Mouse (Mus musculus) ES-E14 (cell line): ENCODE data around the gene Myo1b. TPM values are rescaled to one million over a fixed set of nuclear protein-coding genes. Genes with fewer than 3 reads are reported as not detected.

Source experiments
- DNase-seq: peaks from one replicate; pipeline ENCODE4 v3.0.0-alpha.2; 2013; ENCODE audit warnings: low read depth, low spot score
- H3K27ac ChIP-seq: 2 replicates; pipeline ENCODE4 v1.5.1; 2012; ENCODE audit warnings: low read depth, mild to moderate bottlenecking, low read length, moderate library complexity, mixed read lengths; ENCODE audit not compliant: poor library complexity, insufficient read depth, severe bottlenecking
- H3K36me3 ChIP-seq: 2 replicates; pipeline ENCODE4 v1.6.1; 2012; ENCODE audit warnings: mild to moderate bottlenecking, low read length, moderate library complexity, mixed read lengths; ENCODE audit not compliant: control insufficient read depth, poor library complexity, insufficient read depth, severe bottlenecking
- H3K4me1 ChIP-seq, 2 experiments: fragments of 150-350 bp in 1 of 2; sonication (generic) in 1 of 2; 2 replicates each; pipeline ENCODE4 v1.6.1; 2012; ENCODE audit warnings: low read length in 2 of 2, mild to moderate bottlenecking in 1 of 2, mixed read lengths in 1 of 2; ENCODE audit not compliant: control insufficient read depth in 2 of 2, insufficient read depth in 2 of 2, poor library complexity in 1 of 2
- H3K4me3 ChIP-seq, 2 experiments: fragments of 150-350 bp in 1 of 2; sonication (generic) in 1 of 2; 2 replicates each; pipeline ENCODE4 v1.5.1; 2012; ENCODE audit warnings: low read length in 2 of 2, low read depth in 1 of 2, mild to moderate bottlenecking in 1 of 2, mixed read lengths in 1 of 2; ENCODE audit not compliant: insufficient read depth in 1 of 2, poor library complexity in 1 of 2, severe bottlenecking in 1 of 2
- H3K9ac ChIP-seq: 2 replicates; pipeline ENCODE4 v1.6.1; 2012; ENCODE audit warnings: low read depth, mild to moderate bottlenecking, low read length, mixed read lengths; ENCODE audit not compliant: poor library complexity, insufficient read depth, severe bottlenecking
- H3K9me3 ChIP-seq: fragments of 150-350 bp; sonication (generic); 2 replicates; pipeline ENCODE4 v1.6.1; 2012; ENCODE audit warnings: low read depth, mild to moderate bottlenecking, low read length; ENCODE audit not compliant: control insufficient read depth, insufficient read depth
- CHD2 ChIP-seq: IDR thresholded peaks from 2 replicates; pipeline ENCODE4 v1.6.1; 2014; ENCODE audit warnings: mild to moderate bottlenecking, low read depth, low read length, inconsistent platforms
- HCFC1 ChIP-seq: IDR thresholded peaks from 2 replicates; pipeline ENCODE4 v1.6.1; 2012; ENCODE audit warnings: low read length, inconsistent platforms, borderline replicate concordance; ENCODE audit not compliant: insufficient read depth
- MAFK ChIP-seq: IDR thresholded peaks from 2 replicates; pipeline ENCODE4 v1.6.1; 2014; ENCODE audit warnings: mild to moderate bottlenecking, low read depth, low read length, inconsistent platforms; ENCODE audit not compliant: insufficient read depth
- ZC3H11A ChIP-seq: IDR thresholded peaks from 2 replicates; pipeline ENCODE4 v1.6.1; 2012; ENCODE audit warnings: low read depth, mild to moderate bottlenecking, inconsistent platforms, low read length, borderline replicate concordance
- ZNF384 ChIP-seq: IDR thresholded peaks from 2 replicates; pipeline ENCODE4 v1.6.1; 2012; ENCODE audit warnings: low read depth, low read length, inconsistent platforms
- in situ Hi-C, 2 experiments: fragments of 600-800 bp; cut with MboI; formaldehyde crosslinking; loops; one replicate each; pipeline ENCODE4 v1.15.1; 2025; ENCODE audit warnings: low sequenced_read_pairs in 2 of 2, inconsistent platforms in 1 of 2; ENCODE audit not compliant: unreplicated experiment in 2 of 2
- total RNA-seq: library from RNA; depleted of rRNA; stranded (reverse); fragments of 300-350 nt; gene quantifications from 2 replicates; pipeline ENCODE4 v1.2.3, GENCODE M21; 2012

Gene Myo1b
- total RNA-seq, 1 experiment: 26.0 TPM

DNA sequence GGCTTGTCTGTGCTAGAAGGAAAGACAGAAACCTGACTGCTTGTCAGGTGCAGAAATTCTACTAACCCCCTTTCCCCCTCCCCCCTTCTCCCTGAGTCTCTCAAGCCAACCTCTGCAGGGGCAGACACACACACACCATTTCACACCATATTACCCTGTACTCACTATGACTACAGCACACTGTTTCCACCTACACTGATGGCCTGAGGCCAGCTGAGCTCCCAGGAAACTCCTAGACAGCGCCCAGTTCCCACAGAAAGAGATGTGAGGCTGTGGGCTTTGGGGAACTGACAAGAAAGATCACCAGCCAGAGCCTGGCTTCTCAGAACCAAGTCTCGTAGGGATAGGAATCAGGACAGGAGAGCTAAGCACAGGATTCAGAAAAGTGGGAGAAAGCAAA lies 6.7 kb downstream of the Myo1b start:
- in situ Hi-C loops: no loop called here

DNA sequence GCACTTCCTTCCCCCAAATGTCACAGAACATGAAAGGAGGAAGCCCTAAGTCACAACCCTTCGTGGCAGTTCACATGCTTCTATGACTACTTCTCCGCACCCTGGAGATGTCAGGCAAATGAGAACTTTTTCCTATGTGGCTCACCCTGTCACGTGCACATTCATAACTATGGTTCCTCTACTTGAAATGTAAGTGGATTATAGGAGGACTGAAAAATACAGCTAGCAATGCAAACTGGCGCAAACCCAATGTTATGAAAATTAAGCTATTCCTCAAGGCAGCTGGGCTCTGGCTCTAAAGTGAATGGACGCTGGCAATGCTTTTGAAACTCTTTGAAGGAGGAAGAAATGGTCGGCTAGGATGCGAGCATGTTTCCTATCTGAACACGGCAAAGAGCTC lies 8.1 kb downstream of the Myo1b start:
- H3K36me3 ChIP-seq: no peaks in the 10 kb centered on the region; the same call in 1 of the 2 replicates
- TF ChIP-seq CHD2 (no peak), MAFK (no peak), HCFC1 (no peak), ZC3H11A (no peak), ZNF384 (no peak)
- no peak overlapping the region for H3K4me3 ChIP-seq
- H3K27ac ChIP-seq: no peak overlapping the region
- H3K4me1 ChIP-seq: peaks cover 10 to 27% of the 10 kb centered on the region in 2 experiments
- no peak overlapping the region for H3K9ac ChIP-seq
- no peaks in the 10 kb centered on the region for H3K9me3 ChIP-seq
- no peak for DNase-seq
- in situ Hi-C loops: no loop called here

More for the DNA sequence above, 6.7 kb downstream of the Myo1b start:
- no peak for DNase-seq
- Histone ChIP-seq H3K9ac (no peak overlapping the region), H3K9me3 (no peaks in the 10 kb centered on the region), H3K4me1 (peaks cover 10 to 36% of the 10 kb centered on the region in 2 experiments), H3K4me3 (no peak overlapping the region), H3K27ac (no peak overlapping the region), H3K36me3 (no peaks in the 10 kb centered on the region)
- TF ChIP-seq CHD2 (no peak), ZNF384 (no peak), HCFC1 (no peak), MAFK (no peak), ZC3H11A (no peak)

DNA sequence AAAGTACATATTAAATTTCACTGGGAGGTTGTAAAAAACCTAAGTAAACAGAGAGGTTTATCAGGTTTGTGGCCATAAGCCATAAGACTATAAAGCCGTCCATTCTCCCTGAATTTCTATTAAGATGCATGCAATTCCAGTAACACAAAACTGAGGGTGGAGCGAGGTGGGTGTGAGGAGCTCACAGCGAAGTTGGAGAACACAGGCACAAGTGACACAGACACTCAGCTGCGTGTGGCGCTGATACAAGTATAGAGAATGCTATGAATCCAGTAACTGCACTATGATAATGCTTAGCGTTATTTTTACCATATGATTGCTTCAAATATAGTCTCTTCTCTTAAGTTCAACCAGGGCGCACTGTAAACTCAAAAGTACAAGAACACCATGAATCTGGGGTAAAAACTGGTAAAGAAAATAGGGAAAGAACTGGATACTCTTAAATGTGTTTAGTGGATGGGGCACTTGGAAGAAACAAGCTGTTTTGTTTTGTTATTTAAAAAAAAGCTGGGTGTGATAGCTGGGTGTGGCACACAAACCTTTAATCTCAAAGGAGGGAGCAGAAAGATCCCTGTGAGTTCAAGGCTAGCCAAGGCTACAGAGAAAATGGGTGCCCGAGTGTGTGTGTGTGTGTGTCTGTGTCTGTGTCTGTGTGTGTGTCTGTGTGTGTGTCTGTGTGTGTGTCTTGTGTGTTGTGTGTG lies 9.5 kb downstream of the Myo1b start:
- Histone ChIP-seq H3K9me3 (no peaks in the 10 kb centered on the region), H3K4me1 (peaks cover 10 to 27% of the 10 kb centered on the region in 2 experiments), H3K36me3 (no peaks in the 10 kb centered on the region; the same call in 1 of the 2 replicates), H3K27ac (no peak overlapping the region), H3K4me3 (no peak overlapping the region; a peak in 1 of 4 replicates), H3K9ac (no peak overlapping the region)
- TF ChIP-seq ZC3H11A: no peak
- TF ChIP-seq CHD2: no peak
- TF ChIP-seq HCFC1: no peak
- TF ChIP-seq ZNF384: no peak
- TF ChIP-seq MAFK: no peak
- in situ Hi-C loops: no loop called here
- peak; percentile 42 for DNase-seq

DNA sequence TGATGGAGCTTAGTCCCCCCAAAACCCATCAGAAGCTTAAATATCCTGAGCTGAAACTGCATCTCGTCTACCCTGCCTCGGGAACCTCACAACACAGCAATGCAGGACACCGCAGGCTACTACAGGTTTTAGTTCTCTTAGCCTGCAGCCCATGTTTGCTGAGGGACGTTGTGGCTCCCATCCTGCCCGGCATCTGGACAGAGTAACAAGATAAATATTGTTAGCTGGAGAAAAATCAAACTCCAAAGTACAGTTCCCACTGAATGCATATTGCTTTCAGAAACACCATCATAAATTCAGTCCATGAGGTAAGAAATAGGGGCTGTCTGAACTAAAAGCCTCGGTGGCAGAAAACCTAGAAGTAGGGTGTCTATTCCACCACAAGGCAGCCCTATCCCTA lies 10.8 kb downstream of the Myo1b start:
- Histone ChIP-seq H3K9me3 (no peaks in the 10 kb centered on the region), H3K4me3 (no peak overlapping the region), H3K36me3 (no peaks in the 10 kb centered on the region; the same call in 1 of the 2 replicates), H3K27ac (no peak overlapping the region), H3K9ac (no peak overlapping the region), H3K4me1 (peaks cover 10 to 25% of the 10 kb centered on the region in 2 experiments)
- TF ChIP-seq MAFK (no peak), CHD2 (no peak), ZC3H11A (no peak), ZNF384 (no peak), HCFC1 (no peak)
- no peak for DNase-seq
- in situ Hi-C loops: no loop called here
